Mouse (Mus musculus): ENCODE results near the gene Loxl3. TPM values are rescaled to one million over a fixed set of nuclear protein-coding genes. Genes with fewer than 3 reads are reported as not detected.

Gene Loxl3
- total RNA-seq (2021), result 1 to 10 TPM; 1.6 to 1.8 TPM
- long read RNA-seq, experiment 1, full-length matches to known transcripts, result 6 of 8 reads
- long read RNA-seq, experiment 1, partial matches to known transcripts, result 1 of 8 reads
- long read RNA-seq, experiment 1, other reads (novel, unspliced or antisense), result 1 of 8 reads
- long read RNA-seq, experiment 2, full-length matches to known transcripts, result 7 of 11 reads
- long read RNA-seq, experiment 2, partial matches to known transcripts, result 2 of 11 reads
- long read RNA-seq, experiment 2, other reads (novel, unspliced or antisense), result 2 of 11 reads

DNA sequence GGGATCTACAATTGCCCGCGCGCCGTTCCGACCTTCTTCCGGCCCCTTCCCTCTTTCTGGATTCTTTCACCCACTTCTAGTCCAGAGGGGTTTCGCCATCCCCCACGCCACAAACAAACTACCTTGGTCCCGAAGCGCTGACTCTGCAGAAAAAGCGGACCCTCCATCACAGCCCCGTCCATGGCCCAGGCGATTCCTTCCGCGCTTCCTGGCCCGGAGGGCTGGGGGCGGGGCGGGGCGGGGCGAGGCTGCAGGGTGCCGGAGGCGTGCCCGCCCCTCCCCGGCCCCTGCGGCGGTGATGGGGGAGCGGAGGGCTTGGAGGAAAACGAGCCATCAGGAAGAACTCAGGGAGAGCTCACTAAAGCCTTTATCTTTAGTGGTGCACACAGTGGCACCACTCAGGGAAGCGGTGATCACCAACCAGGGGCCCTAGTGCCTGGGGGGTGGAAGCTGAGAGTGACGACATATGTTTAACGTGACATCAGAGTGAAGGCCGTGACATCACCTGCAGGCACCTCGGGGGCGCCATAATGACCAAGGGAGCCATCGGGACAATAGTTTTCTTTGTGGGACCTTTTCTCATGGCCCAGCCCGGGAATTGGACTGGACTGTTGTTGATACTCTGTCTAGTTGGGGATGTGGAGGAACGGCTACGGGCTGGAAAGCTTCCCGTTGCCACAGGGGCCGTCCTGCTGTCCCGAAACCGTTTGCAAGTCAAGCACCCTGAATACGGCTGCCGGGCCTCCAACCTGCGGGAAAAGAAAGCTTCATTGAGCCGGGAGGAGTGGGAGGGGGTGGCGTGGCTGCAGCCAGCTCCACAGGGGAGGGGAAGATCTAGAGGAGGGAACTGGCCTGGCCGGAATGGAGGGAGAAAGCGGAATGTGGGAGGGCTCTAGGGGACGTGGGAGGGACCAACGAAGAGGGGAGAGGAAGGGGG is at the start of gene Loxl3, which contains the start of gene Dok1:
Gene Loxl3, plus strand, starts transcription at position 925 of the 937 bp plus-strand sequence.
Gene Dok1, minus strand, starts transcription at position 223 of the 937 bp plus-strand sequence.
- DNase-seq (ENCODE audit: low spot score in 2 of 2), result peak; percentile 71 to 72

DNA sequence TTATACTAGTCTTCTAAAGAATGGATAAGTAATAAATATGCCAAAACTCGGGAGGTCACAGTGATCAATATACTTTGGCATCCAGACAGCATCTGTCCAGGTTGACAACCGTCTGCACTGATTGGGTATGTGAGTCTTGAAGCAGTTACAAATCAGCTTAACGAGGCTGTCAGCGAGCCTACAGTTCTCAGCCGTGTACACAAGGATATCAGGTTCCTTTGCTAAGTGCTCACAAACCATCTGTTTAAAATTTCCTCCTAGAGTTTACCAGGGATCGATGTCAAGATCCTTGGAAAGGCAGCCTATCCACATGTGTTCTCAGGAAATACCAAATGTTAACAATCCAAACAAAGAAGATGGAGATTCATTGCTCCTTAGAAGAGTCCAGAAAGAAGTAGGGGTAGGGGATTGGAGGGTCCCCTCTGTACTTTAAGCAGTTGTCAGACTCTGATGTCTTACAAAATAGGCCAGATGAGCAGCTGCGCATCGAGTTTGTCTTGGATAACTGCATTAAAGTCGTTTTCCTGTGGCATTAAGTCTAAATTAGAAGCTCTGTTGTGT is 46.5 kb upstream of the Loxl3 start:
- no peak for DNase-seq (ENCODE audit: low spot score in 2 of 2)

DNA sequence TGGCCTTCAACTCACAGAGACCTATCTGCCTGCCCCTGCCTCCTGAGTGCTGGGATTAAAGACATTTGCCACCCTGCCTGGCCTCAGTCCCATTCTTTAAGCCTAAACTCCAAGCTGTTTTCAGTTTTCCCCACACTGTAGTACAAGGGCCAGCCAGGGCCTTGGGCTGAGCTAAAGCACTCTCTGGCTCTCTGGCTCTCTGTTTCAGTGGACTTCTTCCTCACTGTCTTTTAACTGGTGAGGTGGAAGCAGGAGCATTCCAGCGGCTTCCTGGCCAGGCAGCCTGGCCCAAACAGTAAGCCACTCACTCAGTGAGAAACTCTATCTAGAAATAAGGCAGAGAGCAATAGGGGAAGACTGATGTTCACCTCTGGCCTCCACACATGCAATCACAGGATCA is 40.3 kb upstream of the Loxl3 start:
- DNase-seq (ENCODE audit: low spot score in 2 of 2), result no peak

DNA sequence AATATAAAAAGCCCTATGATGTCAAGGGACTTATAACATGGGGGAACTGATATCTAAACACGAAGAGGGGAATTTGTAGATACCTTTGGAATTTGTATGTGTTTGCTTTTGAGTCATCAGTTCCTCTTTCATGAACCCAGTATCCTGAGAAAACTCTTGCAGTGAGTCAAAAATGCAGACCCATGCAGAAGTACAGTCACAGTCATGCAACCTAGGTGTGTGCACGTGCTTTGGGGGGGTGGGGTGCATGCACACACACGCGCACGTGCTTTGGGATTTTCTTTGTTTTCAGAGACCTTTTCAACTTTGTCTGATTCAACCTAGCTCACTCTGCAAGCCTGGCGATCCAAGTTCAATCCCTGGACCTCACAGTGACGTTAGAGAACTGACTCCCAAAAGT is 39.6 kb upstream of the Loxl3 start:
- no peak for DNase-seq (ENCODE audit: low spot score in 2 of 2)

DNA sequence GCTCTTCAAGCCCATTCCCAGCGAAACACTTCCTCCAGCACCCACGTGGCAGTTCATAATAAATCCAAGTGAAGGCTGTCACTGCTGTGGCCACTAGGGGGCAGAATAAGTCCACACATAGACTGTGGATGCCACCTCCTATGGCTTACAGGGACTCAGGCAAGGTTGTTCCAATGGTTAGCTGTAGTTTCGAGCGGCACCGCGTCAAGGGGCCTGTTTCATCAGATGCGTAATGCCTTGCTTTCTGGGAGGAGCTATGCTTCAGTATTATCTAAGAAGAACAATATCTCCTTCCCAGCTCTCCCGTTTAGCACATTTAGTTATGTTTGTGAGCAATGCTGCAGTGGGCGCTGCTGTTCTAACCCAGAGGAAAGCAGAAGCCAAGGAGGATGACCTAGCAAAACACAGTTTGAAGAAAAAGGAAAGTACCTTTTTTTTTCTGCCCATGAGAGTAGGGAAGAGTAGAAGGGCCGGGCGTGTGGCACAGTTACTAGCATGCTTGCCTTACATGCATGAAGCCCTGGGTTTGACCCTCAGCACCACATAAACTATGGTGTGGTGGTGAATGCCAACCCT is 37.1 kb upstream of the Loxl3 start:
- DNase-seq (ENCODE audit: low spot score in 2 of 2), result peak; percentile 83 to 89

DNA sequence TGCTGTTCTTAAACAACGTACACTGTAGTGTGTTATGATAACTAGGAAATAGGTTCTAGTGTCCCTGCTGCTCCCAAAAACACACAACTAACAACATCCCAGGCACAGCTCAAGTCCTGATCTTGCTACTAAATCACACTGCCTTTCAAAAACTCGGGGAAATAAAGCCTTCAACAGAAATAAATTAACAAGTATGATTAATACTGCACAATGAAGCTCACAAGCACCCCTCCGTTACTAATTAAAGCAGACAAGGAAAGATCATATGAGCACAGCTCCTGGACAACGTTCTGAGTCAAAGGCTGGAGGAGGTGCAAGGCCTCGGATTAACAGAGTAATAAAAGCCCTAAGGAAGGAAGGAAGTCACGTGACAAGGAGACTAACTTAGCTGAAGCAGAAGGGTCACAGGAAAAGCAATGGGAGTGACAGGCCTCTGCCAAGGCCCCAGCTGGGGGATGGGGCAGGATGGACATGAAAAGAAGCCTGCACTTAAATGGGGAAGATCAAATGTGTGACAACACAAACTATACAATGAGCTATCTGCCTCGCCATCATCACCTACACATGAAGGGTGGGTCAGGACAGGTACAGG is 36.4 kb upstream of the Loxl3 start:
- DNase-seq (ENCODE audit: low spot score in 2 of 2), result peak in 1 of 2 experiments; percentile 10

DNA sequence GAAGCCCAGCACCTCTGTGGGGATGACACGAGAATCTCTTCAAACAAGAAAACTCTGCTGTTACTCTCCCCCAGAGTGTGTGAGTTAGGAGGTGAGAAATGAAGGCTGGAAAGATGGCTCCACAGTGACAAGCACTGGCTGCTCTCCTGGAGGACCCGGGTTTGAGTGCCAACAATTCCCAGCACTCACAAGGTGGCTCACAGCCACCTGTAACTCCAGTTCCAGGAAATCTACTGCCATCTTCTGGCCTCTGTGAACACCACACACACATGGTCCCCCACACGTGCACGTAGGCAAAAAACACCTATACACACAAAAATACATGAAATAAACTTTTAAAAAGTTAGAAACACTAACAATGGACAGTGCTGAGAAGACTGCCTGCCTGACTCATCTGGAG is 35.6 kb upstream of the Loxl3 start:
- DNase-seq (ENCODE audit: low spot score in 2 of 2), result no peak

DNA sequence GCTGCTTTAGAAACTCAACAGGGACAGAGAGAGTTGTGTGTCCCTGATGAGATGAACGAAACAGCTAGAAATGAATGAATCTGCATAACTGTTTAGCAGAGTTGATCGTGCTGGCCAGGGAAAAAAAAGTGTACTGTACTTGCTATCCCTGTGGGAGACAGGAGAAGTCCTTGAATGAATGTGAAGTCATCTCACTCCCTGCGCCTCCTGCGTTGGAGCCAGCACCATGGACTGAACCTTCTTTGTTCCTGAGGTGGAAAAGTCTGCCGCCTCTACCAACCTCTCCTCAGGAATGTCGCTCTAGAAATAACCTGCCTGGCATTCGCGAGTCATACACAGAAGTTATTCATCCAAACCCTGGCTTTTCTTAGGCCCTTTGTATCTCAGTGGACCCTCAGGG is 34.0 kb upstream of the Loxl3 start:
- DNase-seq (ENCODE audit: low spot score in 2 of 2), result no peak

DNA sequence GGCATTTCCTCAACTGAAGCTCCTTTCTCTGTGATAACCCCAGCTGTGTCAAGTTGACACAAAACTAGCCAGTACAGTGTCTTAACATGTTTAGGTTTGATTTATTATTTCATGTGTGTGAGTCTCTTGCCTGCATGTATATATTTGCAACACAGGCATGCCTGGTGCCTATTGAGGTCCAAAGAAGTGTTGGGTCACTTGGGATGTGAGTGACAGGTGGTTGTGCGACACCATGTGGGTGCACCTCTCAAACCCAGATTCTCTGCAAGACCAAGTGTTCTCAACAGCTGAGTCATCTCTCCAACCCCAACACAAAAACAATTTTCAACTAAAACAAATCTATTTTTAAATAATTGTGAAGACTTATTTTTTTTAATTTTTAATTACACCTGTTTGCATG is 30.9 kb upstream of the Loxl3 start:
- DNase-seq (ENCODE audit: low spot score in 2 of 2), result no peak

DNA sequence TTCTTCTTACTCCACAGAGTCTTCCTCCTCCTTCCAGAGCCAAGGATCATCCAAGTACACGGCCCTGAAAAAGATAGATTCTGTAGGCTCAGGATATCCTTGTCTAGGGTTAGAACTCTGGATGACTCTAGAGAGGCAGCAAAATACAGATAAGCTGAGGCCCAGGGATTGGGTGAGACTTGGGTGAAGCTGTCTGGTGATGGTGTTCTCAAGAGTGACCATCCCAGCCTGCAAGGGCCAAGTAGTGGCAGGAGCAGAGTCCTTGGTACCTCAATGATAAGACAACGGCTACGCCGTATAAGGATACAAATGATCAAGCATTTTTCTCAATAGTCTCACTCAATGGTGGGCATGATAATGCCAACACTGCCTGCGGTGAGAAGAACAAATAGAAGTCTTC is 30.1 kb upstream of the Loxl3 start:
- no peak for DNase-seq (ENCODE audit: low spot score in 2 of 2)

DNA sequence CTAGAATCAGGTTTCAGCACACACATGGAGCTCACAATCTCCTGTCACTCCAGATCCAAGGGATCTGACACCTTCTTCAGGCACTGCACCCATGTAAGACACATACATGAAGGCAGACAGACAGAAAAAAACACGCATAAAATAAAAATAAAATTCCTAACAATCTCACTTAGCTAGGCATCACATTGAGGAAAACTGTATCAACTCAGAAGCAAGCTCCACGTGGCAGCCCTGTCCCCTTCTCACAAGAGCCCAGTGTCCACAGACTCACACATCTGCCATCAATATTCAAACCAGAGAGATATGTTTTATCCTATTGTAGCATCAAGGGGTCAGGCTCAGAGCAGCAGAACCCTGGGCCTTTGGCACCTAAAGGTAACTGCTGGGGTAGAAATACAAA is 29.7 kb upstream of the Loxl3 start:
- no peak for DNase-seq (ENCODE audit: low spot score in 2 of 2)

DNA sequence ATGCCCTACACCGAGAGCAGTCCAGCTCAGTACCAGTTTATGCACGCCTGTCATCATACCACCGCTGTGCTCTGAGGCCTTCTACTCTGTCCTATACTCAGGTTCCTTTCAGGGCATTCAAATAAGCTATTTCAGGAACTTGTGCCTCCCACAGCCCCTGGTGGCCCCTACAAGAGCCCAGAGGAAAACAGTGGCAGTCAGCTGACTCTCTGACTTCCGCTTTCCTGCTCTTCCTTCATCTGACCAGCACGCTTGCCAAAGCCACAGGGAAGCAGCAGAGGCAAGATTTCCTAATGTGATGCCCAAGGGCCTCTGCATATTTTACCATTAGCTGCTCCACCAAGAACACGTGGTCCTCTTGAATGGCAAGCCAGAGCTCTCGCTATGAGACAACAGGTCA is 29.1 kb upstream of the Loxl3 start:
- no peak for DNase-seq (ENCODE audit: low spot score in 2 of 2)

DNA sequence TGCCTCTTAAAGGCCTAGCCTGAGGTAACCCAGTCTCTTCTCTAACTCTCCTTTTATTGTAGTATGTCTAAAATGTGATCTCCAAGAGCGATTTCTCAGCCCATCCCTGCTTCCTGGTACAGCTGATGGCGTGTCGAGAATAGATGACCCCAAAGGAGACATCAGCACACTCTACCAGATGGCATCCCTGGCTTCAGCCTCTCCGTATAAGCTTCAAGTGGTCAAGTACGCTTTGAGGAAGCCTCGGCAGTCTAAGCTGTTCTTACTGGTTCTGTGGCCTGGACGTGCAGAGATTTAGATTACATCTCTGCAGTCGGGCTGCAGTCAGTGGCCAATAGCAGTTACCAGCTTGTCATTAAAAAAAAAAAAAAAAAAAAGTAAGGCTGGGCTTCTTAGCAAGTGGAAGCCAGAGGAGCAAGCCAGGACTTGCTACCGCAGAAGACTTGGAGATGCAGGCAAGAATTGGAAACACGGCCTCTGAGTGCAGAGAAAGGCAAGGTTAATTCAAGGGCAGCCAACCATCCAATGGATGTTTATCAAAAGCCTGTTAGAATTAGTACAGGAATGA is 28.4 kb upstream of the Loxl3 start:
- DNase-seq (ENCODE audit: low spot score in 2 of 2), result no peak

DNA sequence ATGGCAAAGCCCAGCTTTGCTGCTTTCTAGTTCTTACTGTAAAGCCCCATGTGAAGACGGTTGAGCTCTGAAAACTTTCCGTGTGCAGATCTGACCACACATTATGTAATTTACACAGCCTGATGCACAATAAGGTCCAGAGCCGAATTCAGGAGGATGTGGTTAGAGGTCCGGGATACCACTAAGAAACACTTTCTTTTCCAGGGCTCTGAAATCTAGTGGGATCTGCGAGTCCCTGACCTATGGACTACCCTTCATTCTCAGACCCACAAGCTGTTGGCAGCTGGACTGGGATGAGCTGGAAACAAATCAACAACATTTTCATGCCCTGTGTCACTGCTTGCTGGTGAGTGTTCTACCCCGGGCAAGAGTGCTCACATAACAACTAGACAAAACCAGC is 27.9 kb upstream of the Loxl3 start:
- DNase-seq (ENCODE audit: low spot score in 2 of 2), result no peak

DNA sequence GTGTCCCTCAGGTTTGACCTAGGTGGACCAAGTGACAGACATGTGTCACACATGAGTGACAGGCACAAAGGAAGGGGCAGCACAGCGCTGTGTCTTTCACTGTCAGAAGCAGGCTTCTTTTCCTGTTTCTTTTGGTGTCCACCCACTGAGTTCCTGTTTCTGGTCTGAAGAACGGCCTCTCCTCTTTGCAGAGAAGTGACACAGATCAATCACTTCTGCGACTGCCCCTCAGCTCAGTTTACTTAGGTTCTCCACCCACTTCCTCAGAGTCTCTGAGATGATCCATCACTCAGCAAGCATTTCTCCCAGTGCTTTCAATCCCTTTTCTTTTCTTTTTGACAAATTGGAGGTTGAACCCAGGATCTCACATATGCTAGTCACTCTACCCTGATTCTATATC is 25.3 kb upstream of the Loxl3 start:
- no peak for DNase-seq (ENCODE audit: low spot score in 2 of 2)

DNA sequence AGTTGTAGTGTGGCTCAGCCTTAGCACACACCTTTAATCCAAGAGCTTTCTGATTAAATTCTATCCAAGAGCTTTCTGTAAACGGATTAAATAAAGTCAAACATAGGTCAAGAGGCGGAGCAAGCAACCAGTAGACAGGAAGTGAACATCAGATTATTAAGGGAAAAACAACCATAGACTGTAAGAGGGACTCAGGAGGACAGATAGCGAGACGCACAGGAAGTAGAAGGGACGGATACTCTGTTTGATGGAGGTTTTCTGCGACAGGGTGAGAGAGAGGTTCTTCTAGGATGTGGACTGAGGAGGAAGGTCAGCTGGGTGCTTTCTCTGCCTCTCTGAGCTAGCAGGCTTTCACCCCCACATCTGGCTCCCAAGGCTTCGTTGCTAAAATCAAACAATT is 24.0 kb upstream of the Loxl3 start:
- no peak for DNase-seq (ENCODE audit: low spot score in 2 of 2)

DNA sequence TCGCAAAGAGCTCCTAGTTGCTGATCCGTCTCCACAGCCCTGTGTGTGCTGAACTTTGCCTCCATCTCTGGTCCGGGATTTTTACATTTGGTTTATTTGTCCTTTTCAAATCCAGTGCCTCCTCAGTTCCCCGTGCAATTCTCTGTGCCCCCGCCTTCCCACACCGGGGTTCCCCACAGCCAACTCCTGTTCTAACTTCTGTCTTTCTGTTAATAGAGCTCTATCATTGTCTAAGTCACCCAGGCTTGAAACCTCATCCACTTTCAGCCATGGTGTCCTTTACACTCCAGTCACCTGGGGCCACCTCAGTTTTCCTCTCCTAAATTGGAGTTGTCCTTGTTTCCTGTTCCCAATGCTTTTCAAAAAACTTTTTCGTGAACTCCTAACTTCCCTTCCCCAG is 22.7 kb upstream of the Loxl3 start:
- no peak for DNase-seq (ENCODE audit: low spot score in 2 of 2)

DNA sequence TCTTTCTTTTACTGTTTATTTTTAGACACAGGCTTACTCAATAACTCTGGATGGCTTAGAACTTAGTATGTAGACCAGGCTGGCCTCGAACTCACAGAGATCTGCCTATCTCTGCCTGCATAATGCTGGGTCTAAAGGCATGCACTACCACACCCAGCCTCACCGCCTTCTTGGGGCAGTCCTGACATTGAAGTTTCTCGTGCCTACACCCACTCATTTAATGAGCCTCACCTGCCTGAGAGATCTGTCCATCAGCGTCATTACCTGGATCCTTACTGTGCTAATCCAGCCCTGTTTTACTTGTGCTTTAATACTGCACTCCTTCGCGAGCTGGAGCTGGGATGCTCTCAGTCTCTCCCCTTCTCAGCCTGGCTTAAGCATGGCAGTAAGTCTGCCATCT is 22.2 kb upstream of the Loxl3 start:
- DNase-seq (ENCODE audit: low spot score in 2 of 2), result no peak

DNA sequence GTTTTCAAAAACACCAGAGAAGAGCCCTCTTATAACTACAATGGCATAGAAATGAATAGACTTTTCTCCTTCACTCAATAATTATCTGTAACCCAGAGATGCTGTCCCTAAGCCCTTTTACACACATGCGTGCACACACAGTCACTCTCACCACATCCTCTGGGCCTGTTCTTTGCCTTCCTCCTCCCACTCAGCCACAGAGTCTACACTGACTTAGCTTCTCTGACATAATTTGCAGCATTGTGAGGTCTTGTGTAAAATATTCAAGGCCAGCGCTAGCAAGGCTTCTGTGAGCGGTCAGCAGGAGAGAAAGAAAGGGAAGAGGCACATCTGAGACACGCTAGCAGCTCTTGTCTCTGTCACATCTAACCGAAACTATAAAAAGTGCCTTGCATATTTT is 20.5 kb upstream of the Loxl3 start:
- no peak for DNase-seq (ENCODE audit: low spot score in 2 of 2)

DNA sequence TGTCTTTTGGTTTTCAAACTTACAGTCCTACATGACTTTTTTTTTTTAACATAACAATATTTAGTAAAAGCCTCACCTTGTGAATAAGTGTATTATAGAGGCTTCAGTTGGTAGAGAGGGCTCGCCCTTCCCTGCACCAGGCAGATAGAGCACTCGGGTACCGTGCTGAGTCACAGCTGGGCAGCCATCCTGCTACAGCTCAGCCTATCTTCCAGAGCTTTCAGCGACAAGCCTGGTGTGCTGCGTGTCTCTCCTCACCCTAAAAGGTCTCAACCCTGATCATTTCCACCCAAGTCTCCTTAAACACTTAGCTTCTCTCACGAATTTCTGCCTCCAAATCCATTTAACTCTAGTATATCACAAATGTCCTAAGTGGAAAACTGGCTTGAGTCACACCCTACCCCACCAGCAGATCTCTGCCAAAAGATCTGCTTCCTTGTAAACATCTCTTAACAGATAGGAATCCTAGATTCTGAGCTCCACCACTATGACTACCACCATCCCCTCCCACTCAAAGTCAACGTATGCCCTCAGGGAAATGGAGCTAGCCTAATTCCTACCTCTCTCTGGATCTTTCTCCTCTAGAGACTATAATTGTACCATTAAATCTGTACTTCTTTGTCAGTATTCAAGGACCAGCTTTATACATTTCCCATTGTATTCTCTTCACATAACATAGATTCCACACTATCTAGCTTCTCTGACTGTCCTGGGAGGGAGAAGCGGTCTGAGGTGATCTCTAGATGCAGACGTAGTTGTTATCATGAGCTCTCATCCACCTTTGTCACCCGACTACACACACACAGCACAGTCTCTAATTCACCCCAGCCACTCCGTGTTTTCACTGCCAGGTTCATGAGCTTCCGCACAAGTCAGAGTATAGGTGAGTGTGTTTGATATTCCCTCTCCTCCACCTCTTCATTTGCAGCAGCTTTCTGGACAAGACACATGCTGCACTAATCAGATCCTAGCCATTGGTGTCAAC is 19.2 kb upstream of the Loxl3 start:
- DNase-seq (ENCODE audit: low spot score in 2 of 2), result peak in 1 of 2 experiments; percentile 8

Data from adrenal gland, adult 18-20 months (tissue).